Mouse (Mus musculus): ENCODE data around the gene 2010300C02Rik. TPM values are rescaled to one million over a fixed set of nuclear protein-coding genes. Genes with fewer than 3 reads are reported as not detected.

2010300C02Rik gene
- total and polyA plus RNA-seq, 3 experiments = 1.7 to 2.5 (median 2.3) TPM

- DNase-seq = no peak
These were observed 8.1 kb downstream of the 2010300C02Rik start for GRCm38 (mm10) chr1:37711596-37712356.

DNA sequence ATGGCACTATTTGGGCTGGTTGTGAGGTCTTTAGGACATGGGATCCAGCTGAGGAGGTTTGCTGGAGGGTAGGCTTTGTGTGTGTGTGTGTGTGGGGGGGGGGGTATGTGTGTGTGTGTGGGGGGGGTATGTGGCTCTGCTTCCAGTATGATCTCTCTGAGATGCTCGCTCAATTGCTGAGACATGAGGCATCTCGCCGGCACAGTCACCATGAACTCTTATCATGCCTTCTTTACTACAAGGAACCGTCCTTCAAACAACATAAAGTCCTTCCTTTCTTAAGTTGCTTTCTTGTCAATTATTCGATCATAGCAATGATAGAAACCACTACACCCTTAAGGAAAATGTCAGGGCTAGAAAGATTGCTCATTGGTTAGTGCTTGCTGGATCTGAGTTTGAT, 8.8 kb downstream of the 2010300C02Rik start:
- DNase-seq = no peak

GRCm38 (mm10) chr1:37709736-37710135, 10.1 kb downstream of the 2010300C02Rik start:
- DNase-seq = no peak

- no peak for DNase-seq
These were observed 11.5 kb downstream of the 2010300C02Rik start for GRCm38 (mm10) chr1:37708270-37708955.

DNA sequence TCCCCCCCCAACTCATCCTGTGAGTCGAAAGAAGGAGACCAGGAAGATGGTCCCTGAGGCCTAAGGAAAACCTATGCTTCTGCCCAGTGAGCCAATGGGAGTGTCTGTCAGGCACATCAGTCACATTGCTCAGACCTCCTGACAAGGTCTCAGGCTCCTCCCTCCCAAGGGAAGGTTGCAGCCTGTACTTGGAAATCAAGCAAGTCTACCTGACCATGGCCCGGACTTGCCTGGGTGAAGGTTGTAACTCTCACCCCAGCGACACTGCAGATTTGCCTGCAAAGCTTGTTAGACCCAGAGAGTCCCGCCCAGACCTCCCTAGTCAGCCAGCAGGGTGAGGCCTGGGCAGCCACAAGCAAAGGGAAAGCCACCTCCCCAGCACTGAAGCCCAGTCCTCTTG, 17.6 kb downstream of the 2010300C02Rik start:
- no peak for DNase-seq

DNA sequence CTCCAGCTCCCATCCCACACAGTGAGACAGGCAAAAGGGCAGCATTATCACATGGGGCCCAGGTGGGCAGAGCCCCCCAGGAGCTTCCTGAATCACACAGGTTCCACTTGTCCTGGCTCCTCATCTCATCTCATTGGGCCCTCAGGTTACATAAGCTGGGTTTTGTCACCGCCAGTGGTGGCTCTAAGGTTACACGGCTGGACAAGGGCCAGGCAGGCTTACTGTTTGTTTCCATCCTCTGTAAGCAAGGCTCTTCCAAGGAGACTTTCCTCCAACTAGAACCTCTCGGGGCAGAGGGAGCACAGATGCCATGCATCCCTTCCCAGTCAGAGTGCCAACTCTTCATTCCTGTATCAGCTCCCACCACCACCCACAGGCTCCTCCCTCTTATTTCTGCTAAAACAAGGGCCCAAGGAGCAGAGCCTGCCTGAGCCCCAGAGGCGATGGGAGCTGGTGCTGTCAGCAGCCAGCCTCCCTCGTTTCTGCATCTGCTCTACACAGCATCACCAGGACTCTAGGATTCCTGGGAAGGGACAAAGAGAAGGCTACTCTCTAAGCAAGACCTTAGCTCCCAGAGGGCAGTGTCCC, 20.9 kb downstream of the 2010300C02Rik start:
- DNase-seq = peak; percentile 20

DNA sequence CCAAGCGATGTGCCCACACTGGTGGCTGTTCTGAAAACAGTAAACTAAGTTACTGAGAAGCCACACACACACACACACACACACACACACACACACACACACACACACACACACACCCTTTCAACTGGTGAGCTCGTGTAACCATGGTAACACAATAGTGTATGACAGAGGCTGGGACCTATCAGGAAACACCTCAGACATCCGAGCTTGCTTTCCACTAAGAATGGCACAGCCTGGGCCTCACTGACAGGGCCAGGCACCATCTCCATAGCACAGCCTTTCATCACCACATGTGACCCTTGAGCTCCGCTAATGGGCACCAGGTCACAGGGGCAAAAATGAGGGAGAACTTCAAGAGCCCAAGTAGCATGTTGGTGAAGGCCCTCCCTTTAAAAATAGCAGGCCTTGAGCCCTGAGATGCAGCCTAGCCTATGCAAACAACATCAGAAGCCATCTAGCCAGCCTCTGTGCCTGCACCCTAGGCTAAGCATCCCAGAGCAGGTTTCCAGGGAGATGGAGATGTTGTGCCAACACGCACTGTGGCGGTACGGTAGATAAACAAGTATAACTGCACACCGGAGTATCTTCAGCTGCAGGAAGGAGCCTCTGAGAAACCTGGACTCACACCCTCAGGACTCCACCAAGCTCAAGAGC, 21.6 kb downstream of the 2010300C02Rik start:
- DNase-seq = no peak

DNA sequence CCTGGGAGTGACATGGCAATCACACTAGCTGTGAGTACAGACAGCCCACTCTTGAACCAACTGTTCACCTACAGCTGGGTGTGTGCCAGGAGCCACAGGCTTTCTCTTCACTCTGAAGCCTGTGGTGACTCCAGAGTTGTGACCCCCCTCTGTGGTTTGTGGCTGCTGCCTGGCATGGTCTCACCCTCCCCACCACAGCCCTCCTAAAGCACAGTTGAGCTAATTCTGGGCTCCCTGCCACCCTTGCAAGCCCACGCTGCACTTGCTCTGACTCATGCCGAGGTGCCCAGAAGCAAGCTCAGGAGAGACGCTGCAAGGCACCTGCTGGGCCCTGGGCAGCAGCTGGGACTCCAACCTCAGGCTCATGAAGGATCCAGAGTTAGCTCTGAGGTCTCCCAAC, 23.0 kb downstream of the 2010300C02Rik start:
- DNase-seq = peak; percentile 50

DNA sequence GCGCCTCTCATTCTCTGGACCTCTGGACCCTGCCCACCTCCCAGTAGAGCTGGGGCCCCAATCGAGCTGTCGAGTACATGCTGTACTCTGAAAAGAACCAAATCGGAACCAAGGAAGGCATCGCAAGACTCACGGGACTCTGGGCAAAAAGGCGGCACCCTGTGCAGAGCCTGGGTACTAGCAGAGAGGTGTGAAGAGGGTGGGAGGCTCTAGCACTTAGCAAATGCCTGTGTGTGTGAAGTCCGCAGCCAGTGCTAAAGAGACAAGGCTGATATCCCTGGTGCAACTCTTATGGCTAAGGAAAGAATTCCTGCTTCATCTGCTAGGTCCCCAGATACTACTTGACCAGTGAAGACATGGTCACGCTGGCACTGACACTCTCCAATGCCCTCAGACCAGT, 24.2 kb downstream of the 2010300C02Rik start:
- DNase-seq = no peak

DNA sequence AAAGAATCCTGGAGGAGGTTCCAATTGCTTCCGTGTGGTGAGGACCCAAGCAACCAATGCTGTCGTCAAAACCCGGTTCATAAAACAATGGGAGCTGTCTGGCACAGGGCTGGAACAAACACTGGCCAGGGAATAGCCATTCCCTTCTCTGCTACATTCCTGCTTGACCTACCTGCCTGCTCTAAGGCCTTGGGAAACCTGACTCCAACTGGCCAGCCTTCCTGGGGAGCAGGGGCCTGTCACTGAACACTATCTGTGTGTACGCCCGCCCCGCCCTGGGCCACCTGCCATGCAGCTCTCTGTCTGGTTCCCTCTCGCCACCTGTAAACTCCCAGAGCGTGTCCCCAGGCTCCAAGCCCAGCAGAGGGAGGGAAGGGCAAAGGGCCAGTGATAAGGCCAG, 25.5 kb downstream of the 2010300C02Rik start:
- no peak for DNase-seq

DNA sequence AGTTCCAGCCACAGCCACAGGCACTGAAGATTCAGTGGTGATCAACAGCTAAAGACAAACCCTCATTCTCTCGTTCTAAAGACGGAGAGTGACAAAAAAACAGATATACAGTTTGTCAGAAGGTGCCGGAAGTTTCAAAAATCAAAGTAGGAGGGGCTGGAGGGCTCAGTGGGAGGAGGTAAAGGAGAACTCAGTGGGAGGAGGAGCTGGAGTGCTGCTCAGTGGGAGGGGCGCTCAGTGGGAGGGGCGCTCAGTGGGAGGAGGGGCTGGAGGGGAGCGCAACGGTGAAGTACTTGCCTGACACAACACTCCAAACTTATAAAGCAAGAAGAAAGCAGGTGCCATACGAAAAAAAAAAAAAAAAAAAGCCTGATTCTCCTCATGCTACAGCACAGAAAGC, 28.7 kb downstream of the 2010300C02Rik start:
- peak; percentile 17 for DNase-seq

- DNase-seq = no peak
These were observed 29.2 kb downstream of the 2010300C02Rik start for GRCm38 (mm10) chr1:37690665-37691064.

- no peak for DNase-seq
These were observed 30.2 kb downstream of the 2010300C02Rik start for GRCm38 (mm10) chr1:37689730-37690129.

DNA sequence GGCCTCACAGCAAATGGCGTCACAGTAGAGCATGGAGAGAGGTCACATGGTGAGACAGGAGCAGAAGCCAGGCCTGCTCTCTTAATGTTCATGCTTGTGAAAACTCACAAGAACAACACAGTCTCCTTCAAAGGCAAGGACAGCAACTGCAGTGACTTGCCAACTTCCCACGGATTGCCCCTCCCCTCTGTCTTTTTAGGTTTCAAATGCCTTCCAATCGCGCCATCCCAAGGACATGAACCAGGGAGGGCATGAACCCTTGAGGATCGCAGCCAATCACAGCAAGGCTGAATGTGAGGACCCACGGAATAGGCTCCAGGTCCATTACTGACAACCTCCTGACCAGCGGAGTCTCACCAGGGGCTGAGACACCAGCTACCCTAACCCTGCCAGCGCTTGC, 31.5 kb downstream of the 2010300C02Rik start:
- peak; percentile 72 for DNase-seq

GRCm38 (mm10) chr1:37687515-37687914, 32.4 kb downstream of the 2010300C02Rik start:
- peak; percentile 35 for DNase-seq

- DNase-seq = no peak
These were observed 32.9 kb downstream of the 2010300C02Rik start for GRCm38 (mm10) chr1:37686953-37687441.

DNA sequence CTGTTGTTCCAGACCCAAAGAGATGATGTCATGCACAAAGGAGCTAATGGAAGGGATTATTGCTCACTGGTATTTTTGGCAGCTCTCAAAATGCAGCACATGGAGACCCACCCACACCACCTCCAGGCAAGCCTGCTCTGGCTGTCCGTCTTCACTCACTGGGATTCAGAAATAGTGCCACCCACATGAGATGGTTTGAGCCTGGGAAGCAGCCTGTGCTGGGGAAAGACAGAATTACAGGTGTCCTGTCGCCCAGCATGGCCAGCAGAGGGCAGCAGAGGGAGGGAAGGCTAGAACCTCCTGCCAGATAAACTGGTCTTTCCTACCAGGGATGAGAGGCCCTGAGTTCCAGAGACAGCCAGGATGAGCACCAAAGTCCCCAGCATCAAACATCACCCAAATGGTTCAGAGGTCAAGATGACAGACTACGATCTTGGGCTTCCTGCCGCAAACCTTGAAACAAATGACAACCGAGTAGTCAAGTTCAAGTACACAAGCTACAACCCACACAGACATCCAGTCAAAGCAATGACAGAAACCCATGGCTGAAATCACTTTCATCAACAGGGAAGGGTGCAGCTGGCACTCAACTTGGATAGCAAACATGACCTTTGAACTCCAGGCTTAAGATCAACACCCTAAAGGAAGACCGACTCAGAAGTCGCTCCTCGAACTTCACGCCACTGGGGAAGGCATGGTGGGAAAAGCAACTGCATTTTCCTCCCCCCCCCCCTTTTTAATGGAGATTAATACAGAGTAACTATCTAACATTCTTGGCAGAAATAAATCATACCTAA, 41.4 kb downstream of the 2010300C02Rik start:
- DNase-seq = peak; percentile 81

DNA sequence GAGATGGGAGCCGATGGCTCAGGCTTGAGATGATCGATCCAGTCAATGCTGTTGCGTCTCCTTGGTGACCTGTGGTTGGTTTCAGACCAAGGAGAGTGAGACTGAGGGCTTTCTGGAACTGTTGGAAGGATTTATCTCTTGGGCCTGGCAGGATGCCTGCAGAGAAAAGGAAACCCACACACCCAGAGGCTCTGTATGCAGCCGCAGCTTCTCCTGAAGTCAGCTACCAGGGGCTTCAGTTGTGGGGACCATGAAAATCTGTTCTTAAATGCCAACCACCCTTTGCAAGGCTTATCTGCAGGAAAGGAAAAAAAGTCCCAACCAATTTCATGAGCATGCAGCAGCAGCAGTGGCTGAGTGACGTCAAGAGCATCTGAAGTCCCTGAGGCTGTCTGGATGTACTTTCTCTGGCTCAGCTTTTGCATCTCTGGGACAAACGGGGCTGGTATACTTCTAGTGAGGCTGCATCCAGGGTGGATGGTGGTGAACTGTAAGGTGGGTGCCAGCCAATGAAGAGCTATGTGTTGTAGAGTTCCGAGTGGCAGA, 42.8 kb downstream of the 2010300C02Rik start:
- DNase-seq = no peak

GRCm38 (mm10) chr1:37675444-37675843, 44.4 kb downstream of the 2010300C02Rik start:
- DNase-seq = no peak

DNA sequence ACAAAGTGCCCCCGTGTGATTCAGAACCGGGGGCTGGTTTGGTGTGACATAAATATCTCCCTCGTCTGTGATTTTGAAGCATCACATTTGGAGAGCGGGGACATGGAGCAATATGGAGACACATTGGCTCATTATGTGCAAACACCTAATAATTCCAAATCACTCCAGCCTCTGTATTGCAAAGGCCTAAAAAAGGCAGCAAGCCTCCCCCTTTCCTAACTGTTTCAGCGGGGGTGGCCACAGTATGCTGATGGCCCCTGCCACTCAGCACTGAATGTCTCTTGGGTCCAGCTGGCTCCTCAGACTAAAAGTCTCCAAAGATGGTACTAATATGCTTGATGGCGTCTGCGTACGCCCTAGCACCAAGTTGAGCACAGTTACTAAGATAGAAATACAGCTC, 45.6 kb downstream of the 2010300C02Rik start:
- DNase-seq = no peak

DNA sequence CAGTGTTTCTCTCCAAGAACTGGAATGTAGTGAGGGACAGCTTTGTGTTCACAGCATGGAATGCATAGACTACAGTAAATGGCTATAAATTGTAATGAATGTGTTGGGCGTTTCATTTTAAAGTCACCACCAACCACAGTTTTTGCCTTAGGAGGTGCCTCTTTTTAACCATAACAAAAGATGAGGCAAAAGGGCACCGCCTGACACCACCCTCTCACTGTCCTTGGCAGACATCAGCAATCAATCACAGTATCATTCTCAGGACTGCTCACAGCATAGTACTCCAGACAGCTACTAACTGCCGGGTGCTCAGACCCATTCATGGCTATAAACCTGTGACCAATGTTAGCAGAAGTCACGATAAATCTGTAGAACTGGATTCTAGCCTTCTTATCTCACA, 48.6 kb downstream of the 2010300C02Rik start:
- DNase-seq = no peak
